23 mouse cellular contexts compared by ENCODE assay signal in genomic region chr2:27981066-27981465, GRCm38 (mm10).
DNase-seq lines count a peak whose midpoint lies in the region; ATAC-seq and TF ChIP-seq lines count a peak whose summit lies in the region.
"Had no signal": no experiment of that assay in that cellular context is flagged by ENCODE, and none has a peak within 500 bp of the region (broad histone marks: within the 10 kb centered on the region; RNA-seq: fewer than 3 reads in every experiment).

No protein-coding gene starts in this region.

- H3K4me2 ChIP-seq in hindbrain, postnatal 0 days (ENCODE audit: low read depth, low read length): no peak overlapping the region
- peak overlapping the region; percentile 70 for H3K4me2 ChIP-seq in liver, embryonic 15.5 days
- H3K4me2 ChIP-seq: hindbrain, embryonic 13.5 days; midbrain, embryonic 11.5 days; neural tube, embryonic 12.5 days had no signal

- 88% methylated on average over 2 of the region's 2 CpGs for WGBS in hindbrain, embryonic 10.5 days
- 83% methylated on average over 2 of the region's 2 CpGs for WGBS in hindbrain, postnatal 0 days
- 66% methylated on average over 2 of the region's 2 CpGs for WGBS in liver, embryonic 15.5 days (ENCODE audit: insufficient replicate concordance)

- no peak for TF ChIP-seq CTCF in hindbrain, postnatal 0 days (IDR thresholded peaks at IDR 0.05; ENCODE audit: low read depth)
- no peak for TF ChIP-seq CTCF in MEL (IDR thresholded peaks at IDR 0.05 in 2 of 3, conservative IDR thresholded peaks at IDR 0.05 in 1 of 3; ENCODE audit: control insufficient read depth in 1 of 3, insufficient read depth in 1 of 3, low read depth in 2 of 3, low read length in 3 of 3, poor library complexity in 1 of 3, severe bottlenecking in 1 of 3)

- no peak; a peak in 1 of 4 replicates for TF ChIP-seq POLR2A in MEL (IDR thresholded peaks at IDR 0.05; ENCODE audit: control insufficient read depth in 1 of 2, insufficient read depth in 1 of 2, low read depth in 1 of 2, low read length in 2 of 2, poor library complexity in 1 of 2)

- H3K27me3 ChIP-seq in hindbrain, embryonic 10.5 days (ENCODE audit: insufficient read depth, poor library complexity, severe bottlenecking): no peaks in the 10 kb centered on the region
- H3K27me3 ChIP-seq in hindbrain, postnatal 0 days (ENCODE audit: insufficient read depth, low read length): no peaks in the 10 kb centered on the region
- no peaks in the 10 kb centered on the region for H3K27me3 ChIP-seq in MEL (ENCODE audit: control insufficient read depth in 1 of 2, insufficient read depth in 2 of 2, low read length in 2 of 2)
- no peaks in the 10 kb centered on the region for H3K27me3 ChIP-seq in liver, embryonic 15.5 days
- H3K27me3 ChIP-seq: hindbrain, embryonic 13.5 days; neural tube, embryonic 12.5 days had no signal

- no peak for TF ChIP-seq RAD21 in MEL (IDR thresholded peaks at IDR 0.05; ENCODE audit: low read depth, low read length)

- no peaks in the 10 kb centered on the region; the same call in 1 of the 2 replicates for H3K79me2 ChIP-seq in MEL (ENCODE audit: control insufficient read depth, insufficient read depth, low read length, poor library complexity)

- no peak; a peak in 1 of 4 replicates for TF ChIP-seq EP300 in MEL (IDR thresholded peaks at IDR 0.05; ENCODE audit: low read depth in 1 of 2, low read length in 2 of 2)

- peaks cover 11% of the 10 kb centered on the region; the same call in 1 of the 2 replicates for H3K36me3 ChIP-seq in hindbrain, embryonic 10.5 days
- H3K36me3 ChIP-seq in hindbrain, postnatal 0 days (ENCODE audit: insufficient read depth, low read length): no peaks in the 10 kb centered on the region
- peaks cover 0 to 46% of the 10 kb centered on the region in 2 experiments; a peak in 2 of 4 replicates for H3K36me3 ChIP-seq in MEL (ENCODE audit: control insufficient read depth in 1 of 2, insufficient read depth in 2 of 2, low read length in 2 of 2)
- no peaks in the 10 kb centered on the region for H3K36me3 ChIP-seq in liver, embryonic 15.5 days (replicated peaks)
- H3K36me3 ChIP-seq: hindbrain, embryonic 13.5 days; neural tube, embryonic 12.5 days had no signal

- H3K9me3 ChIP-seq in hindbrain, embryonic 10.5 days: no peaks in the 10 kb centered on the region
- no peaks in the 10 kb centered on the region for H3K9me3 ChIP-seq in hindbrain, postnatal 0 days (ENCODE audit: low read length)
- no peaks in the 10 kb centered on the region for H3K9me3 ChIP-seq in MEL (replicated peaks; ENCODE audit: insufficient read depth, low read length)
- no peaks in the 10 kb centered on the region for H3K9me3 ChIP-seq in liver, embryonic 15.5 days (replicated peaks)
- H3K9me3 ChIP-seq: hindbrain, embryonic 13.5 days; neural tube, embryonic 12.5 days had no signal

- DNase-seq in hindbrain, embryonic 10.5 days (ENCODE audit: low spot score): no peak
- no peak for DNase-seq in hindbrain, postnatal 0 days (ENCODE audit: low spot score)
- peak; percentile 73 for DNase-seq in MEL (ENCODE audit: low read depth, low spot score)
- peak; percentile 63 for DNase-seq in fat pad, adult 2 months (ENCODE audit: extremely low read depth, low read depth, low spot score)
- DNase-seq in adrenal gland, postnatal 10 days: no peak
- no peak for DNase-seq in thymus, postnatal 36 days
- DNase-seq in layer of hippocampus, postnatal 36 days: no peak
- DNase-seq: adrenal gland, adult 8-10 months; cerebellum, adult 2 months; cerebellum, postnatal 36 days; gastrocnemius, postnatal 25 days; heart, postnatal 10 days; kidney, postnatal 36 days; left cerebral cortex, postnatal 4 days; lung, adult 2 months; lung, postnatal 36 days; right cerebral cortex, postnatal 4 days had no signal

- no peak overlapping the region for H3K9ac ChIP-seq in hindbrain, postnatal 0 days (replicated peaks; ENCODE audit: low read length)
- H3K9ac ChIP-seq in MEL (ENCODE audit: control insufficient read depth, low read depth, low read length, poor library complexity, severe bottlenecking): peak overlapping the region; percentile 77
- peak overlapping the region; percentile 66 for H3K9ac ChIP-seq in liver, embryonic 15.5 days
- H3K9ac ChIP-seq: hindbrain, embryonic 13.5 days; neural tube, embryonic 12.5 days had no signal

- H3K27ac ChIP-seq in hindbrain, embryonic 10.5 days: peak overlapping the region; percentile 19; the same call in 1 of the 2 replicates
- no peak overlapping the region for H3K27ac ChIP-seq in hindbrain, postnatal 0 days
- H3K27ac ChIP-seq in MEL (ENCODE audit: control insufficient read depth, low read depth, low read length): peak overlapping the region; percentile 99
- H3K27ac ChIP-seq in liver, embryonic 15.5 days (replicated peaks): peak overlapping the region; percentile 98
- H3K27ac ChIP-seq: hindbrain, embryonic 13.5 days; left cerebral cortex, adult 2 months; neural tube, embryonic 12.5 days had no signal

- no peaks in the 10 kb centered on the region for H3K4me1 ChIP-seq in hindbrain, embryonic 10.5 days (replicated peaks)
- no peaks in the 10 kb centered on the region for H3K4me1 ChIP-seq in hindbrain, postnatal 0 days (ENCODE audit: insufficient read depth, low read length)
- H3K4me1 ChIP-seq in MEL (ENCODE audit: control insufficient read depth in 1 of 2, insufficient read depth in 2 of 2, low read length in 2 of 2): peaks cover 26 to 68% of the 10 kb centered on the region in 2 experiments
- H3K4me1 ChIP-seq in liver, embryonic 15.5 days (replicated peaks): peaks cover 98% of the 10 kb centered on the region
- H3K4me1 ChIP-seq: neural tube, embryonic 12.5 days had no signal

- ATAC-seq in hindbrain, postnatal 0 days: no peak
- ATAC-seq in liver, embryonic 15.5 days (ENCODE audit: insufficient read depth): 0 out of 2 replicates have a peak, but pooled peaks have one; percentile 5
- ATAC-seq: forebrain, embryonic 14.5 days had no signal

- no peak overlapping the region for H3K4me3 ChIP-seq in hindbrain, embryonic 10.5 days
- H3K4me3 ChIP-seq in hindbrain, postnatal 0 days (ENCODE audit: low read length): no peak overlapping the region
- peak overlapping the region; percentile 7 to 8; a peak in 2 of 4 replicates for H3K4me3 ChIP-seq in MEL (ENCODE audit: control insufficient read depth in 1 of 2, insufficient read depth in 1 of 2, low read depth in 2 of 2, low read length in 2 of 2)
- peak overlapping the region; percentile 22; the same call in 1 of the 2 replicates for H3K4me3 ChIP-seq in liver, embryonic 15.5 days (replicated peaks)
- H3K4me3 ChIP-seq: hindbrain, embryonic 13.5 days; left cerebral cortex, adult 2 months; neural tube, embryonic 12.5 days had no signal

TF ChIP-seq in MEL, 35 proteins besides CTCF, POLR2A, EP300 and RAD21:
- TF ChIP-seq ETS1 (IDR thresholded peaks at IDR 0.05; ENCODE audit: low read depth, low read length): peak; percentile 18; the same call in 1 of the 2 replicates
- TF ChIP-seq BHLHE40 (IDR thresholded peaks at IDR 0.05; ENCODE audit: borderline replicate concordance, low read depth, low read length): no peak
- TF ChIP-seq MYB (IDR thresholded peaks at IDR 0.05; ENCODE audit: low read depth, low read length): no peak
TF ChIP-seq in MEL: peak in this region for 1.

Comparison
In these comparisons a context has a peak if more than half of its experiments do, and no peak if none do; other contexts are left out.
1. DNase-seq: peak in MEL (single experiment) and fat pad, adult 2 months (single experiment); none in hindbrain, embryonic 10.5 days (single experiment), hindbrain, postnatal 0 days (single experiment), adrenal gland, postnatal 10 days (single experiment), thymus, postnatal 36 days (0 of 2) and layer of hippocampus, postnatal 36 days (0 of 2).
2. H3K4me3 ChIP-seq: peak in MEL (2 of 2) and liver, embryonic 15.5 days (single experiment); none in hindbrain, embryonic 10.5 days (single experiment) and hindbrain, postnatal 0 days (single experiment).